Mouse (Mus musculus) stomach, postnatal 0 days (tissue): ENCODE results near the gene Dynll2. TPM values are rescaled to one million over a fixed set of nuclear protein-coding genes. Genes with fewer than 3 reads are reported as not detected.

Source experiments
- ATAC-seq: fragments of 200-750 bp; cut with Nextera tagmentation; 2 replicates; pipeline ENCODE4 v1.8.0; 2017; ENCODE audit not compliant: low FRiP score, low TSS enrichment
- DNase-seq: peaks from one replicate; pipeline ENCODE4 v3.0.0-alpha.2; 2016; ENCODE audit warnings: low spot score
- H3K27ac ChIP-seq: fragments of 300-500 bp; sonication (generic); replicated peaks from 2 replicates; pipeline ENCODE4 v1.5.1; 2014; ENCODE audit warnings: mild to moderate bottlenecking, control low read depth
- H3K27me3 ChIP-seq: fragments of 300-500 bp; sonication (generic); 2 replicates; pipeline ENCODE4 v1.6.1; 2014; ENCODE audit warnings: low read length; ENCODE audit not compliant: control insufficient read depth, insufficient read depth
- H3K36me3 ChIP-seq: fragments of 300-500 bp; sonication (generic); 2 replicates; pipeline ENCODE4 v1.6.1; 2014; ENCODE audit warnings: low read length, mixed read lengths; ENCODE audit not compliant: control insufficient read depth, insufficient read depth
- H3K4me1 ChIP-seq: fragments of 300-500 bp; sonication (generic); replicated peaks from 2 replicates; pipeline ENCODE4 v1.6.1; 2014; ENCODE audit warnings: antibody characterized with exemption; ENCODE audit not compliant: control insufficient read depth, insufficient read depth
- H3K4me2 ChIP-seq: fragments of 300-500 bp; sonication (generic); replicated peaks from 2 replicates; pipeline ENCODE4 v1.6.1; 2014; ENCODE audit warnings: low read depth, mild to moderate bottlenecking, control low read depth, moderate library complexity
- H3K4me3 ChIP-seq: fragments of 300-500 bp; sonication (generic); 2 replicates; pipeline ENCODE4 v1.5.1; 2014; ENCODE audit warnings: low read depth, low read length, control low read depth
- H3K9ac ChIP-seq: fragments of 300-500 bp; sonication (generic); 2 replicates; pipeline ENCODE4 v1.6.1; 2014; ENCODE audit warnings: mild to moderate bottlenecking, low read length, control low read depth, mixed read lengths
- H3K9me3 ChIP-seq: fragments of 300-500 bp; sonication (generic); 2 replicates; pipeline ENCODE4 v1.6.1; 2016; ENCODE audit warnings: low read length; ENCODE audit not compliant: control insufficient read depth
- CTCF ChIP-seq: IDR thresholded peaks from 2 replicates; pipeline ENCODE4 v1.5.1; 2016; ENCODE audit warnings: antibody characterized with exemption, low read depth, mild to moderate bottlenecking, moderate library complexity
- EP300 ChIP-seq: optimal IDR thresholded peaks from 2 replicates; pipeline ENCODE3; 2016; ENCODE audit warnings: antibody characterized with exemption
- WGBS: fragments of 180-500 bp; shearing (Covaris S2); extraction: QIAGEN DNeasy Blood & Tissue Kit; methylation state at CpG from one replicate; pipeline ENCODE4 v1.1.7; 2014; 5-methylcytosine and 5-hydroxymethylcytosine counted together
- polyA plus RNA-seq: library from polyadenylated mRNA; unstranded; fragments of >200 nt; fragmentation: Nextera tagmentation; extraction: Ambion mirVana; gene quantifications from 2 replicates; pipeline ENCODE4 v1.2.1, GENCODE M21; 2015

The Dynll2 gene
- polyA plus RNA-seq, 1 experiment from 2014 or later: 14.8 TPM

- Histone ChIP-seq H3K36me3 (no peaks in the 10 kb centered on the region), H3K27me3 (no peaks in the 10 kb centered on the region), H3K9me3 (no peaks in the 10 kb centered on the region), H3K27ac (no peak overlapping the region), H3K4me2 (no peak overlapping the region), H3K4me1 (no peaks in the 10 kb centered on the region), H3K4me3 (no peak overlapping the region), H3K9ac (no peak overlapping the region)
- WGBS: 11% methylated on average over 1 of the region's 1 CpGs
- DNase-seq: no peak
- peak; percentile 70 for TF ChIP-seq CTCF
- no peak for TF ChIP-seq EP300
- no peak for ATAC-seq
These were observed 32.2 kb downstream of the Dynll2 start for GRCm38 (mm10) chr11:87955144-87955543.

GRCm38 (mm10) chr11:87949990-87950389 is 37.3 kb downstream of the Dynll2 start:
- H3K4me3 ChIP-seq: no peak overlapping the region

GRCm38 (mm10) chr11:87935467-87935866 is 51.9 kb downstream of the Dynll2 start:
- WGBS: 53% methylated on average over 3 of the region's 3 CpGs
- no peaks in the 10 kb centered on the region for H3K36me3 ChIP-seq
- no peak overlapping the region for H3K9ac ChIP-seq
- no peak for ATAC-seq
- no peak overlapping the region for H3K27ac ChIP-seq
- no peak overlapping the region for H3K4me3 ChIP-seq
- no peaks in the 10 kb centered on the region for H3K27me3 ChIP-seq
- no peak for DNase-seq
- H3K9me3 ChIP-seq: no peaks in the 10 kb centered on the region
- H3K4me1 ChIP-seq: no peaks in the 10 kb centered on the region
- TF ChIP-seq EP300: no peak
- TF ChIP-seq CTCF: no peak
- H3K4me2 ChIP-seq: no peak overlapping the region

More at GRCm38 (mm10) chr11:87949990-87950389, 37.3 kb downstream of the Dynll2 start:
- H3K4me2 ChIP-seq: no peak overlapping the region
- TF ChIP-seq CTCF (peak; percentile 71), EP300 (no peak)
- no peaks in the 10 kb centered on the region for H3K27me3 ChIP-seq
- no peak overlapping the region for H3K27ac ChIP-seq
- H3K4me1 ChIP-seq: no peaks in the 10 kb centered on the region
- no peak overlapping the region for H3K9ac ChIP-seq
- no peaks in the 10 kb centered on the region for H3K9me3 ChIP-seq
- DNase-seq (peak; percentile 29), ATAC-seq (no peak)
- WGBS: 0% methylated on average over 2 of the region's 2 CpGs
- no peaks in the 10 kb centered on the region for H3K36me3 ChIP-seq

- no peaks in the 10 kb centered on the region for H3K9me3 ChIP-seq
- H3K9ac ChIP-seq: no peak overlapping the region
- 61% methylated on average over 2 of the region's 2 CpGs for WGBS
- H3K27me3 ChIP-seq: no peaks in the 10 kb centered on the region
- no peak overlapping the region for H3K27ac ChIP-seq
- H3K4me1 ChIP-seq: no peaks in the 10 kb centered on the region
- TF ChIP-seq CTCF (no peak), EP300 (no peak)
- H3K4me3 ChIP-seq: no peak overlapping the region
- DNase-seq (no peak), ATAC-seq (no peak)
- no peaks in the 10 kb centered on the region for H3K36me3 ChIP-seq
- no peak overlapping the region for H3K4me2 ChIP-seq
These were observed 53.6 kb downstream of the Dynll2 start for GRCm38 (mm10) chr11:87933731-87934130.

GRCm38 (mm10) chr11:87930348-87930747 is 57.0 kb downstream of the Dynll2 start:
- Histone ChIP-seq H3K4me3 (no peak overlapping the region), H3K4me2 (no peak overlapping the region), H3K9ac (no peak overlapping the region), H3K4me1 (no peaks in the 10 kb centered on the region), H3K27me3 (no peaks in the 10 kb centered on the region), H3K36me3 (no peaks in the 10 kb centered on the region), H3K27ac (no peak overlapping the region), H3K9me3 (no peaks in the 10 kb centered on the region)
- TF ChIP-seq CTCF: no peak
- DNase-seq (no peak), ATAC-seq (no peak)
- 66% methylated on average over 2 of the region's 2 CpGs for WGBS

Other genes with a start within 250 kb of the Dynll2 start
- gene Supt4a, start 250.0 kb downstream of the Dynll2 start, polyA plus RNA-seq: 119 and 121 TPM in 2 replicates
- 0.56 and 0.70 TPM in 2 replicates for gene Tspoap1, start 227.0 kb downstream of the Dynll2 start, polyA plus RNA-seq
- 0.52 and 0.74 TPM in 2 replicates for gene Mpo, start 194.0 kb downstream of the Dynll2 start, polyA plus RNA-seq
- 0.41 and 0.69 TPM in 2 replicates for gene Lpo, start 159.2 kb downstream of the Dynll2 start, polyA plus RNA-seq
- 4.3 and 4.5 TPM in 2 replicates for gene Mks1, start 134.3 kb downstream of the Dynll2 start, polyA plus RNA-seq
- gene Epx, start 112.0 kb downstream of the Dynll2 start, polyA plus RNA-seq: 0.10 and 0.12 TPM in 2 replicates
- 0.06 TPM in 1 of 2 replicates, not detected in the other for gene Olfr462, start 95.3 kb downstream of the Dynll2 start, polyA plus RNA-seq
- not detected in 2 replicates for gene Olfr463, start 90.1 kb downstream of the Dynll2 start, polyA plus RNA-seq
- not detected in 2 replicates for gene Olfr464, start 66.6 kb downstream of the Dynll2 start, polyA plus RNA-seq
- 88.1 and 97.5 TPM in 2 replicates for gene Srsf1, start 59.8 kb upstream of the Dynll2 start, polyA plus RNA-seq
- gene Vezf1, start 80.7 kb upstream of the Dynll2 start, polyA plus RNA-seq: 15.9 and 18.1 TPM in 2 replicates
- gene Cuedc1, start 110.5 kb upstream of the Dynll2 start, polyA plus RNA-seq: 12.8 and 13.7 TPM in 2 replicates
- gene Mrps23, start 216.9 kb upstream of the Dynll2 start, polyA plus RNA-seq: 54.7 and 55.4 TPM in 2 replicates